Mouse (Mus musculus) intestine, embryonic 16.5 days (tissue): ENCODE results near the gene Sh2d7. TPM values are rescaled to one million over a fixed set of nuclear protein-coding genes. Genes with fewer than 3 reads are reported as not detected.
A peak's percentile ranks its signal among the peaks of the same experiment; 100 is the strongest.
"Not testable (repeated sequence)": the region's sequence is repeated elsewhere in the genome, so short reads cannot be mapped to it uniquely, and the experiment has no call there.

Experiments used
- ATAC-seq: fragments of 200-750 bp; cut with Nextera tagmentation; 2 replicates; pipeline ENCODE4 v1.8.0; 2017; ENCODE audit warnings: moderate TSS enrichment, moderate library complexity
- H3K27ac ChIP-seq: fragments of 300-500 bp; sonication (generic); 2 replicates; pipeline ENCODE4 v1.5.1; 2014; ENCODE audit warnings: mild to moderate bottlenecking, low read length
- H3K27me3 ChIP-seq: fragments of 300-500 bp; sonication (generic); replicated peaks from 2 replicates; pipeline ENCODE4 v1.6.1; 2014; ENCODE audit warnings: low read length, control low read depth, mixed read lengths; ENCODE audit not compliant: control insufficient read depth, insufficient read depth
- H3K36me3 ChIP-seq: fragments of 300-500 bp; sonication (generic); 2 replicates; pipeline ENCODE4 v1.6.1; 2014; ENCODE audit warnings: low read length, control low read depth; ENCODE audit not compliant: control insufficient read depth, insufficient read depth
- H3K4me1 ChIP-seq: fragments of 300-500 bp; sonication (generic); 2 replicates; pipeline ENCODE4 v1.6.1; 2014; ENCODE audit warnings: low read length, control low read depth, mixed read lengths; ENCODE audit not compliant: control insufficient read depth, insufficient read depth
- H3K4me2 ChIP-seq: fragments of 300-500 bp; sonication (generic); 2 replicates; pipeline ENCODE4 v1.6.1; 2014; ENCODE audit warnings: low read depth, low read length, control low read depth
- H3K4me3 ChIP-seq: fragments of 300-500 bp; sonication (generic); 2 replicates; pipeline ENCODE4 v1.5.1; 2014; ENCODE audit warnings: mild to moderate bottlenecking, low read length
- H3K9ac ChIP-seq: fragments of 300-500 bp; sonication (generic); 2 replicates; pipeline ENCODE4 v1.6.1; 2014; ENCODE audit warnings: low read depth, low read length
- H3K9me3 ChIP-seq: fragments of 300-500 bp; sonication (generic); 2 replicates; pipeline ENCODE4 v1.6.1; 2016; ENCODE audit warnings: low read length, control low read depth; ENCODE audit not compliant: control insufficient read depth
- WGBS: fragments of 180-500 bp; shearing (Covaris S2); extraction: QIAGEN DNeasy Blood & Tissue Kit; methylation state at CpG from one replicate; pipeline ENCODE4 v1.1.7; 2014; 5-methylcytosine and 5-hydroxymethylcytosine counted together
- polyA plus RNA-seq: library from polyadenylated mRNA; unstranded; fragments of >200 nt; fragmentation: Nextera tagmentation; extraction: Ambion mirVana; gene quantifications from 2 replicates; pipeline ENCODE4 v1.2.1, GENCODE M21; 2015

Sh2d7 gene
- polyA plus RNA-seq, 1 experiment from 2014 or later = not detected

GRCm38 (mm10) chr9:54558731-54559130 is 19.9 kb downstream of the Sh2d7 start:
- 78% methylated on average over 8 of the region's 8 CpGs for WGBS
- Histone ChIP-seq H3K27ac (no peak overlapping the region), H3K9ac (no peak overlapping the region), H3K4me1 (peaks cover 2% of the 10 kb centered on the region; the same call in 1 of the 2 replicates), H3K9me3 (no peaks in the 10 kb centered on the region), H3K4me3 (no peak overlapping the region), H3K27me3 (no peaks in the 10 kb centered on the region), H3K4me2 (no peak overlapping the region), H3K36me3 (no peaks in the 10 kb centered on the region)
- ATAC-seq = no peak

- no peaks in the 10 kb centered on the region for H3K27me3 ChIP-seq
- peak within 1 kb of the TSS; percentile 94 for H3K4me2 ChIP-seq
- peak within 1 kb of the TSS; percentile 68 for H3K4me3 ChIP-seq
- no peaks in the 10 kb centered on the region for H3K36me3 ChIP-seq
- peak within 1 kb of the TSS; percentile 75 for H3K9ac ChIP-seq
- no peaks in the 10 kb centered on the region for H3K9me3 ChIP-seq
- H3K4me1 ChIP-seq = peaks cover 2% of the 10 kb centered on the region; the same call in 1 of the 2 replicates
- ATAC-seq = peak; percentile 99
- 2% methylated on average over 54 of the region's 54 CpGs for WGBS
- H3K27ac ChIP-seq = no peak within 1 kb of the TSS
These were observed 21.1 kb downstream of the Sh2d7 start, which contains the start of gene Cib2 for GRCm38 (mm10) chr9:54559771-54560471. Gene Cib2, minus strand, starts transcription at chr9:54560218.

GRCm38 (mm10) chr9:54560831-54561601 is 22.2 kb downstream of the Sh2d7 start:
- H3K36me3 ChIP-seq = no peaks in the 10 kb centered on the region
- H3K9me3 ChIP-seq = no peaks in the 10 kb centered on the region
- H3K27ac ChIP-seq = no peak overlapping the region
- H3K4me3 ChIP-seq = no peak overlapping the region
- no peak for ATAC-seq
- no peaks in the 10 kb centered on the region for H3K27me3 ChIP-seq
- H3K4me2 ChIP-seq = no peak overlapping the region
- WGBS = 88% methylated on average over 8 of the region's 8 CpGs
- H3K4me1 ChIP-seq = peaks cover 2% of the 10 kb centered on the region; the same call in 1 of the 2 replicates
- no peak overlapping the region for H3K9ac ChIP-seq

- no peaks in the 10 kb centered on the region for H3K36me3 ChIP-seq
- H3K4me3 ChIP-seq = no peak overlapping the region
- no peaks in the 10 kb centered on the region for H3K9me3 ChIP-seq
- ATAC-seq = no peak
- H3K4me2 ChIP-seq = no peak overlapping the region
- 51% methylated on average over 4 of the region's 4 CpGs for WGBS
- no peaks in the 10 kb centered on the region for H3K27me3 ChIP-seq
- H3K4me1 ChIP-seq = peaks cover 5% of the 10 kb centered on the region; the same call in 1 of the 2 replicates
- H3K9ac ChIP-seq = no peak overlapping the region
- H3K27ac ChIP-seq = no peak overlapping the region
These were observed 28.2 kb downstream of the Sh2d7 start for GRCm38 (mm10) chr9:54566958-54567357.

GRCm38 (mm10) chr9:54568732-54569131 is 29.9 kb downstream of the Sh2d7 start:
- no peaks in the 10 kb centered on the region for H3K36me3 ChIP-seq
- H3K27me3 ChIP-seq = no peaks in the 10 kb centered on the region
- H3K27ac ChIP-seq = no peak overlapping the region
- no peaks in the 10 kb centered on the region for H3K9me3 ChIP-seq
- WGBS = 26% methylated on average over 2 of the region's 2 CpGs
- ATAC-seq = no peak
- no peak overlapping the region for H3K4me3 ChIP-seq
- no peak overlapping the region for H3K4me2 ChIP-seq
- no peak overlapping the region for H3K9ac ChIP-seq
- H3K4me1 ChIP-seq = peaks cover 5% of the 10 kb centered on the region; the same call in 1 of the 2 replicates

GRCm38 (mm10) chr9:54571130-54571839 is 32.5 kb downstream of the Sh2d7 start:
- Histone ChIP-seq H3K4me3 (no peak overlapping the region; the same call in 1 of the 2 replicates), H3K4me1 (peaks cover 5% of the 10 kb centered on the region; the same call in 1 of the 2 replicates), H3K4me2 (peak overlapping the region; percentile 27), H3K36me3 (no peaks in the 10 kb centered on the region), H3K27me3 (no peaks in the 10 kb centered on the region), H3K9ac (no peak overlapping the region), H3K9me3 (no peaks in the 10 kb centered on the region), H3K27ac (peak overlapping the region; percentile 50)
- WGBS = 38% methylated on average over 9 of the region's 9 CpGs
- ATAC-seq = peak; percentile 91

GRCm38 (mm10) chr9:54583712-54584111 is 44.9 kb downstream of the Sh2d7 start:
- Histone ChIP-seq H3K36me3 (no peaks in the 10 kb centered on the region), H3K4me3 (no peak overlapping the region), H3K9ac (no peak overlapping the region), H3K9me3 (no peaks in the 10 kb centered on the region), H3K27me3 (no peaks in the 10 kb centered on the region), H3K27ac (no peak overlapping the region), H3K4me2 (no peak overlapping the region), H3K4me1 (peaks cover 8% of the 10 kb centered on the region)
- 50% methylated on average over 1 of the region's 1 CpGs for WGBS
- no peak for ATAC-seq

GRCm38 (mm10) chr9:54584127-54584526 is 45.3 kb downstream of the Sh2d7 start:
- not testable (repeated sequence) for H3K27me3 ChIP-seq, H3K27ac ChIP-seq, ATAC-seq, H3K9ac ChIP-seq, H3K4me2 ChIP-seq, H3K9me3 ChIP-seq, H3K4me1 ChIP-seq, H3K36me3 ChIP-seq, H3K4me3 ChIP-seq
- 83% methylated on average over 2 of the region's 2 CpGs for WGBS

GRCm38 (mm10) chr9:54585839-54586198 is 47.0 kb downstream of the Sh2d7 start:
- Histone ChIP-seq H3K4me3 (peak overlapping the region; percentile 77), H3K9me3 (no peaks in the 10 kb centered on the region), H3K4me1 (peaks cover 8% of the 10 kb centered on the region), H3K36me3 (0 out of 2 replicates have a peak, but pooled peaks cover under 1% of the 10 kb centered on the region), H3K4me2 (peak overlapping the region; percentile 69), H3K9ac (0 out of 2 replicates have a peak overlapping the region, but pooled peaks have one; percentile 4), H3K27me3 (no peaks in the 10 kb centered on the region), H3K27ac (no peak overlapping the region)
- WGBS = 29% methylated on average over 5 of the region's 5 CpGs
- ATAC-seq = peak; percentile 27; the same call in 1 of the 2 replicates
